Mouse (Mus musculus) Muller cell, postnatal 12 days (primary cell): ENCODE results near the gene Samhd1.

Source experiments
- DNase-seq: peaks from one replicate; pipeline ENCODE4 v3.0.0-alpha.2; 2015; ENCODE audit errors: inconsistent ontology term

Gene Samhd1

DNA sequence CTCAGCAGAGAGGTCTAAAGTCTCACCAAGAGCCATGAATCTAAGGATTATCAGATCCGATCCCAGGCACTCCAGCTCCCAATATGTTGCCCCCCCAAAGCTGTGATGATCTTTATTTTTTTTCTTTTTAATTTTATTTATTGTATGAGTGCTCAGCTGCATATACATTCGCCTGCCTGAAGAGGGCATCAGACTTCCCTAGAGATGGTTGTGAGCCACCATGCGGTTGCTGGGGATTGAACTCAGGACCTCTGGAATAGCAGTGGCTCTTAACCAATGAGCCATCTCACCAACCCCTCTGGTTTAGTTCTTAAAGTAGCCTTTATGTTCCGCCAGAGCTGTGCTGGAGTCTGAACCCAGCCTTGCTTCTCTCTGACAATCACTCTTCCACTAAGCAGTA is 81.3 kb downstream of the Samhd1 start:
- no peak for DNase-seq

DNA sequence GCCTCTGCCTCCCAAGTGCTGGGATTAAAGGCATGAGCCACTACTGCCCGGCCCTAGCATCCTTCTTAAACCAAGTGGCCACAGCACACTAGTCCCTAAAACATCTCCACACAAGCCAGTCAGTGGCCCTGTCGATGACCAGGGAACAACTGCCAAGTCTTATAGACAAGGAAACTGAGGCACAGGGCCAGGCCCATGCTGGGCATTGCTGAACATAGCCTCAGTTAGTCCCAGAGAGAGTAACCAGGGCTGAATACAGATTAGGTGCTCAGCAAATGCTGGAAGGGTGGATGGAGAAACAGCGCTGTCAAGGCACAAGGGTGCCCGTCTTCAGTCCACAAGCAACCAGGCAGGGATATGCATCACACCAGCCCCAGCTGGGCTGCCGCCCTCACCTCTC is 81.9 kb downstream of the Samhd1 start:
- no peak for DNase-seq

GRCm38 (mm10) chr2:157052448-157052847 is 82.6 kb downstream of the Samhd1 start:
- no peak for DNase-seq

GRCm38 (mm10) chr2:157049831-157050243 is 85.2 kb downstream of the Samhd1 start:
- DNase-seq, result no peak

DNA sequence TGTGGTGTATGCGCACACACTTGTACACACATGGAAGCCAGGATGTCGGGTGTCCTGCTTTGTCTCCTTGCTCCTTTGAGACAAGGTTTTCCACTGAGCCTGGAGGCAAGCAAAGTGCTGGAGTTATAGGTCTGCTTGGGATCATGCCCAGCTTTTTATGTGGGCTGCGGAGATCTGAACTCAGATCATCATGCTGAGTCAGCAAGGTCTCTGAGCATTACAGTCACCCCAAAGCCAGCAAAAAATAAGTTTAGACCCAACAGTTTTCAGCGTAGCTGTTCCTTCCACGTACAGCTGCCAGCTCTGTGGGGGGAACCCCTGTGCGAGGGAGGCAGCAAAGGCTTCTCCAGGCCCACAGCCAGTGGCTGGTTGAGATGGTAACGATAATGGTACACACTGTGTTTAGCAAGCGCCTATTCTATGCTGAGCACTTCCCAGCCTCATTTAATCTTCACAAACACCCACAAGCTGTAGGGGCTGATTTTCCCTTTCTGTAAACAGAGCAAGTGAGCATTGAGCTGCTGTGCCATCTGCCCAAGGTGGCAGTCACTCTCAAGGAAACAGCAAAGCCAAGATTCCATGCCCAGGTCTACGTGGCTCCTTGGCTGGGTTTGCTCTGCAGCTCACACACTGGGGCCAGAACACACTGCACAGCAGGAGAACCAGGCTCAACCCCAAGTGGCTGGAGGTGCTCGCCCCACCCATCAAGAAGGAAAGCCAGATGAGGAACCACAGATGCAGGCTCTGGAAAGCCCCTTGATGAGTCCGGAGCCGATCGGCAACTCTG is 86.5 kb downstream of the Samhd1 start:
- DNase-seq, result no peak
